25 mouse cellular contexts compared by ENCODE assay signal in genomic region chr14:87996561-87996960, GRCm38 (mm10).
"Had no signal": no experiment of that assay in that cellular context is flagged by ENCODE, and none has a peak within 500 bp of the region (broad histone marks: within the 10 kb centered on the region; RNA-seq: fewer than 3 reads in every experiment).

No protein-coding gene starts in this region.

- H3K9me3 ChIP-seq: heart, embryonic 10.5 days; heart, embryonic 12.5 days; hindbrain, embryonic 10.5 days; hindbrain, embryonic 12.5 days; intestine, embryonic 15.5 days; limb, embryonic 13.5 days; limb, embryonic 15.5 days; liver, embryonic 12.5 days had no signal

- H3K36me3 ChIP-seq: heart, embryonic 10.5 days; heart, embryonic 12.5 days; hindbrain, embryonic 10.5 days; hindbrain, embryonic 12.5 days; intestine, embryonic 15.5 days; limb, embryonic 13.5 days; limb, embryonic 15.5 days; liver, embryonic 12.5 days had no signal

- H3K4me1 ChIP-seq: heart, embryonic 10.5 days; heart, embryonic 12.5 days; hindbrain, embryonic 10.5 days; hindbrain, embryonic 12.5 days; intestine, embryonic 15.5 days; limb, embryonic 13.5 days; limb, embryonic 15.5 days; liver, embryonic 12.5 days had no signal

- ATAC-seq: hindbrain, embryonic 16.5 days; inflammation-experienced regulatory T-cells, adult 6 months; intestine, embryonic 15.5 days; intestine, postnatal 0 days; liver, embryonic 12.5 days had no signal

- DNase-seq: gastrocnemius, postnatal 25 days; heart, adult 18-20 months; heart, postnatal 10 days; heart, postnatal 4 days; kidney, adult 18-20 months; kidney, adult 8-10 months; kidney, postnatal 10 days; kidney, postnatal 25 days; kidney, postnatal 4 days; lung, adult 18-20 months had no signal

- H3K4me2 ChIP-seq: heart, embryonic 12.5 days; hindbrain, embryonic 12.5 days; hindbrain, embryonic 14.5 days; intestine, embryonic 15.5 days; limb, embryonic 13.5 days; limb, embryonic 15.5 days; liver, embryonic 12.5 days had no signal

- H3K4me3 ChIP-seq: heart, embryonic 10.5 days; heart, embryonic 12.5 days; hindbrain, embryonic 10.5 days; hindbrain, embryonic 12.5 days; intestine, embryonic 15.5 days; layer of hippocampus, adult 2 months; left cerebral cortex, adult 2 months; limb, embryonic 13.5 days; limb, embryonic 15.5 days; liver, embryonic 12.5 days had no signal

- H3K27me3 ChIP-seq: heart, embryonic 12.5 days; hindbrain, embryonic 12.5 days; intestine, embryonic 15.5 days; limb, embryonic 13.5 days; limb, embryonic 15.5 days; liver, embryonic 12.5 days had no signal

- H3K9ac ChIP-seq: heart, embryonic 12.5 days; hindbrain, embryonic 12.5 days; hindbrain, embryonic 14.5 days; intestine, embryonic 15.5 days; limb, embryonic 13.5 days; limb, embryonic 15.5 days; liver, embryonic 12.5 days; liver, embryonic 14.5 days had no signal

- H3K27ac ChIP-seq: heart, embryonic 10.5 days; hindbrain, embryonic 10.5 days; hindbrain, embryonic 12.5 days; hindbrain, embryonic 14.5 days; intestine, embryonic 15.5 days; layer of hippocampus, adult 2 months; left cerebral cortex, adult 2 months; limb, embryonic 13.5 days; limb, embryonic 15.5 days; liver, embryonic 12.5 days; liver, embryonic 14.5 days had no signal
